Mouse (Mus musculus) kidney, embryonic 14.5 days (tissue): ENCODE measurements around the gene Fam222b. TPM values are rescaled to one million over a fixed set of nuclear protein-coding genes. Genes with fewer than 3 reads are reported as not detected.
A peak's percentile ranks its signal among the peaks of the same experiment; 100 is the strongest.
"Not testable (repeated sequence)": the region's sequence is repeated elsewhere in the genome, so short reads cannot be mapped to it uniquely, and the experiment has no call there.

Source experiments
- ATAC-seq: fragments of 200-750 bp; cut with Nextera tagmentation; 2 replicates; pipeline ENCODE4 v1.8.0; 2017; ENCODE audit warnings: moderate number of reproducible peaks, mild to moderate bottlenecking, moderate TSS enrichment, moderate library complexity; ENCODE audit not compliant: low FRiP score, low TSS enrichment
- H3K27ac ChIP-seq: fragments of 300-500 bp; sonication (generic); 2 replicates; pipeline ENCODE4 v1.5.1; 2014; ENCODE audit warnings: low read depth, mild to moderate bottlenecking, low read length, moderate library complexity, mixed read lengths
- H3K27me3 ChIP-seq: fragments of 300-500 bp; sonication (generic); 2 replicates; pipeline ENCODE4 v1.6.1; 2014; ENCODE audit warnings: mild to moderate bottlenecking, low read length; ENCODE audit not compliant: control insufficient read depth, insufficient read depth
- H3K36me3 ChIP-seq: fragments of 300-500 bp; sonication (generic); 2 replicates; pipeline ENCODE4 v1.6.1; 2014; ENCODE audit warnings: low read length, mixed read lengths; ENCODE audit not compliant: control insufficient read depth, insufficient read depth
- H3K4me1 ChIP-seq: fragments of 300-500 bp; sonication (generic); 2 replicates; pipeline ENCODE4 v1.6.1; 2014; ENCODE audit warnings: low read length, mixed read lengths; ENCODE audit not compliant: control insufficient read depth, insufficient read depth
- H3K4me2 ChIP-seq: fragments of 300-500 bp; sonication (generic); replicated peaks from 2 replicates; pipeline ENCODE4 v1.6.1; 2014; ENCODE audit warnings: low read depth, mild to moderate bottlenecking, low read length
- H3K4me3 ChIP-seq: fragments of 300-500 bp; sonication (generic); 2 replicates; pipeline ENCODE4 v1.5.1; 2014; ENCODE audit warnings: mild to moderate bottlenecking, low read length
- H3K9ac ChIP-seq: fragments of 300-500 bp; sonication (generic); 2 replicates; pipeline ENCODE4 v1.6.1; 2014; ENCODE audit warnings: low read depth, mild to moderate bottlenecking, low read length, moderate library complexity
- H3K9me3 ChIP-seq: fragments of 300-500 bp; sonication (generic); 2 replicates; pipeline ENCODE4 v1.6.1; 2016; ENCODE audit warnings: low read length; ENCODE audit not compliant: control insufficient read depth
- WGBS: fragments of 180-500 bp; shearing (Covaris S2); extraction: QIAGEN DNeasy Blood & Tissue Kit; methylation state at CpG from one replicate; pipeline ENCODE4 v1.1.7; 2014; 5-methylcytosine and 5-hydroxymethylcytosine counted together
- polyA plus RNA-seq: library from polyadenylated mRNA; unstranded; fragments of >200 nt; fragmentation: Nextera tagmentation; extraction: Ambion mirVana; gene quantifications from 2 replicates; pipeline ENCODE4 v1.2.1, GENCODE M21; 2014

Fam222b gene
- polyA plus RNA-seq, 1 experiment from 2014 or later: 16.9 TPM

GRCm38 (mm10) chr11:78181830-78182357, 87.4 kb downstream of the Fam222b start:
- WGBS: 35% methylated on average over 2 of the region's 2 CpGs
- Histone ChIP-seq H3K9ac (peak overlapping the region; percentile 98; the same call in 1 of the 2 replicates), H3K4me2 (peak overlapping the region; percentile 71), H3K9me3 (no peaks in the 10 kb centered on the region), H3K27me3 (no peaks in the 10 kb centered on the region), H3K36me3 (peaks cover 34% of the 10 kb centered on the region), H3K4me3 (peak overlapping the region; percentile 98), H3K4me1 (peaks cover 32% of the 10 kb centered on the region), H3K27ac (no peak overlapping the region)
- no peak for ATAC-seq

- Histone ChIP-seq H3K4me1 (peaks cover 32% of the 10 kb centered on the region), H3K36me3 (peaks cover 34% of the 10 kb centered on the region), H3K27me3 (no peaks in the 10 kb centered on the region), H3K4me2 (peak overlapping the region; percentile 71), H3K27ac (no peak overlapping the region), H3K9ac (peak overlapping the region; percentile 98), H3K4me3 (peak overlapping the region; percentile 98), H3K9me3 (no peaks in the 10 kb centered on the region)
- WGBS: 6% methylated on average over 7 of the region's 7 CpGs
- ATAC-seq: no peak
Measured at GRCm38 (mm10) chr11:78182450-78182849, 88.0 kb downstream of the Fam222b start.

GRCm38 (mm10) chr11:78182961-78183844, 88.7 kb downstream of the Fam222b start, which contains the start of gene Rpl23a:
Rpl23a (minus strand) TSS chr11:78183584.
- H3K27me3 ChIP-seq: no peaks in the 10 kb centered on the region
- ATAC-seq: peak; percentile 83
- peaks cover 34% of the 10 kb centered on the region for H3K36me3 ChIP-seq
- H3K4me2 ChIP-seq: peak within 1 kb of the TSS; percentile 71
- H3K9me3 ChIP-seq: no peaks in the 10 kb centered on the region
- peaks cover 32% of the 10 kb centered on the region for H3K4me1 ChIP-seq
- H3K4me3 ChIP-seq: peak within 1 kb of the TSS; percentile 98
- H3K27ac ChIP-seq: peak within 1 kb of the TSS; percentile 96
- H3K9ac ChIP-seq: peak within 1 kb of the TSS; percentile 98
- under 1% methylated on average over 38 of the region's 38 CpGs for WGBS

- ATAC-seq: no peak
- Histone ChIP-seq H3K9me3 (no peaks in the 10 kb centered on the region), H3K9ac (no peak overlapping the region), H3K4me2 (peak overlapping the region; percentile 40), H3K4me1 (peaks cover 32% of the 10 kb centered on the region), H3K4me3 (peak overlapping the region; percentile 98; the same call in 1 of the 2 replicates), H3K36me3 (peaks cover 34% of the 10 kb centered on the region), H3K27ac (peak overlapping the region; percentile 37; the same call in 1 of the 2 replicates), H3K27me3 (no peaks in the 10 kb centered on the region)
- WGBS: 55% methylated on average over 10 of the region's 10 CpGs
Measured at GRCm38 (mm10) chr11:78183884-78184514, 89.5 kb downstream of the Fam222b start.

GRCm38 (mm10) chr11:78184702-78185101, 90.2 kb downstream of the Fam222b start:
- 95% methylated on average over 6 of the region's 6 CpGs for WGBS
- H3K9me3 ChIP-seq, H3K27me3 ChIP-seq, H3K4me2 ChIP-seq, ATAC-seq, H3K27ac ChIP-seq, H3K4me3 ChIP-seq, H3K9ac ChIP-seq: not testable (repeated sequence)
- Histone ChIP-seq H3K4me1 (peaks cover 30% of the 10 kb centered on the region), H3K36me3 (peaks cover 29% of the 10 kb centered on the region)

GRCm38 (mm10) chr11:78188331-78189233, 94.1 kb downstream of the Fam222b start, which contains the start of gene Rab34:
Rab34 (plus strand) TSS chr11:78188430.
- Histone ChIP-seq H3K4me2 (peak within 1 kb of the TSS; percentile 69), H3K4me3 (peak within 1 kb of the TSS; percentile 81), H3K4me1 (peaks cover 12% of the 10 kb centered on the region), H3K9me3 (no peaks in the 10 kb centered on the region), H3K36me3 (peaks cover 31% of the 10 kb centered on the region), H3K27ac (peak within 1 kb of the TSS; percentile 100), H3K27me3 (no peaks in the 10 kb centered on the region), H3K9ac (peak within 1 kb of the TSS; percentile 97)
- under 1% methylated on average over 66 of the region's 80 CpGs for WGBS
- peak; percentile 88 for ATAC-seq

- H3K4me2 ChIP-seq: peak overlapping the region; percentile 69
- H3K4me3 ChIP-seq: peak overlapping the region; percentile 81
- peaks cover 32% of the 10 kb centered on the region for H3K36me3 ChIP-seq
- under 1% methylated on average over 39 of the region's 42 CpGs for WGBS
- H3K4me1 ChIP-seq: peaks cover 12% of the 10 kb centered on the region
- ATAC-seq: peak; percentile 82
- peak overlapping the region; percentile 100 for H3K27ac ChIP-seq
- peak overlapping the region; percentile 97 for H3K9ac ChIP-seq
- H3K9me3 ChIP-seq: no peaks in the 10 kb centered on the region
- H3K27me3 ChIP-seq: no peaks in the 10 kb centered on the region
Measured at GRCm38 (mm10) chr11:78189234-78190040, 95.0 kb downstream of the Fam222b start.
